Comparison of ENCODE assay signal across 8 mouse cellular contexts in genomic region chr2:94241301-94242050, GRCm38 (mm10).
DNase-seq lines count a peak whose midpoint lies in the region; ATAC-seq and TF ChIP-seq lines count a peak whose summit lies in the region.

No protein-coding gene starts in this region.

- peak overlapping the region; percentile 32 for H3K4me3 ChIP-seq in kidney, embryonic 15.5 days (replicated peaks)
- H3K4me3 ChIP-seq in kidney, adult 2 months (ENCODE audit: insufficient read depth, low read depth, low read length), result no peak overlapping the region
- peak overlapping the region; percentile 44 for H3K4me3 ChIP-seq in forebrain, embryonic 14.5 days (ENCODE audit: low read depth, low read length)
- H3K4me3 ChIP-seq in neural tube, embryonic 13.5 days, result peak overlapping the region; percentile 45

- no peaks in the 10 kb centered on the region for H3K9me3 ChIP-seq in kidney, embryonic 15.5 days (replicated peaks)
- H3K9me3 ChIP-seq in forebrain, embryonic 14.5 days (replicated peaks; ENCODE audit: control insufficient read depth, low read length), result no peaks in the 10 kb centered on the region
- no peaks in the 10 kb centered on the region for H3K9me3 ChIP-seq in neural tube, embryonic 13.5 days

- TF ChIP-seq CTCF in kidney, adult 2 months (conservative IDR thresholded peaks at IDR 0.05; ENCODE audit: insufficient read depth, insufficient read length, low read depth, low read length), result no peak

- H3K36me3 ChIP-seq in kidney, embryonic 15.5 days, result no peaks in the 10 kb centered on the region
- no peaks in the 10 kb centered on the region for H3K36me3 ChIP-seq in kidney, adult 2 months (ENCODE audit: control insufficient read depth, insufficient read depth, low read length)
- no peaks in the 10 kb centered on the region for H3K36me3 ChIP-seq in forebrain, embryonic 14.5 days (ENCODE audit: control insufficient read depth, insufficient read depth, low read length)
- H3K36me3 ChIP-seq in neural tube, embryonic 13.5 days, result no peaks in the 10 kb centered on the region

- H3K4me2 ChIP-seq in kidney, embryonic 15.5 days, result peak overlapping the region; percentile 60
- H3K4me2 ChIP-seq in forebrain, embryonic 14.5 days (ENCODE audit: low read length), result peak overlapping the region; percentile 87
- peak overlapping the region; percentile 79 for H3K4me2 ChIP-seq in neural tube, embryonic 13.5 days

- no peak overlapping the region for H3K27ac ChIP-seq in kidney, embryonic 15.5 days
- no peak overlapping the region for H3K27ac ChIP-seq in kidney, adult 2 months (ENCODE audit: insufficient read depth, low read depth, low read length)
- H3K27ac ChIP-seq in forebrain, embryonic 14.5 days (ENCODE audit: low read depth, low read length), result no peak overlapping the region
- H3K27ac ChIP-seq in neural tube, embryonic 13.5 days (replicated peaks), result no peak overlapping the region

- peaks cover 99% of the 10 kb centered on the region for H3K27me3 ChIP-seq in kidney, embryonic 15.5 days
- H3K27me3 ChIP-seq in kidney, adult 2 months (replicated peaks; ENCODE audit: control insufficient read depth, insufficient read depth, low read length), result peaks cover 7% of the 10 kb centered on the region
- H3K27me3 ChIP-seq in forebrain, embryonic 14.5 days (replicated peaks; ENCODE audit: control insufficient read depth, insufficient read depth, low read length), result peaks cover 71% of the 10 kb centered on the region
- H3K27me3 ChIP-seq in neural tube, embryonic 13.5 days, result peaks cover 96% of the 10 kb centered on the region

- intact Hi-C loops in gastrocnemius, postnatal 14 days (cut with DNase I; ENCODE audit: low total_unique reads), result no loop called here

- peaks cover 26% of the 10 kb centered on the region for H3K4me1 ChIP-seq in kidney, embryonic 15.5 days
- no peaks in the 10 kb centered on the region for H3K4me1 ChIP-seq in kidney, adult 2 months (ENCODE audit: control insufficient read depth, insufficient read depth, low read length)
- peaks cover 27% of the 10 kb centered on the region for H3K4me1 ChIP-seq in forebrain, embryonic 14.5 days (ENCODE audit: control insufficient read depth, insufficient read depth, low read length)
- peaks cover 56% of the 10 kb centered on the region for H3K4me1 ChIP-seq in neural tube, embryonic 13.5 days (replicated peaks)

- under 1% methylated on average over 55 of the region's 55 CpGs for WGBS in kidney, embryonic 15.5 days
- 1% methylated on average over 55 of the region's 55 CpGs for WGBS in kidney, adult 2 months
- WGBS in forebrain, embryonic 14.5 days, result under 1% methylated on average over 55 of the region's 55 CpGs
- WGBS in neural tube, embryonic 13.5 days, result under 1% methylated on average over 55 of the region's 55 CpGs

- no peak for DNase-seq in kidney, adult 2 months
- peak; percentile 93 for DNase-seq in brain, adult 2 months (ENCODE audit: low read depth, low spot score)
- peak; percentile 85 for DNase-seq in forebrain, embryonic 14.5 days (ENCODE audit: low spot score)
- peak; percentile 79 to 83 for DNase-seq in layer of hippocampus, postnatal 36 days
- no peak for DNase-seq in gastrocnemius, postnatal 14 days
- DNase-seq in kidney, postnatal 25 days, result no peak

- no peak overlapping the region for H3K9ac ChIP-seq in kidney, embryonic 15.5 days
- peak overlapping the region; percentile 48 for H3K9ac ChIP-seq in forebrain, embryonic 14.5 days (ENCODE audit: low read length)
- H3K9ac ChIP-seq in neural tube, embryonic 13.5 days, result peak overlapping the region; percentile 62

- no peak; the same call in 1 of the 2 replicates for ATAC-seq in kidney, embryonic 15.5 days (replicated peaks; ENCODE audit: low FRiP score)
- peak; percentile 58 for ATAC-seq in forebrain, embryonic 14.5 days
- no peak for ATAC-seq in neural tube, embryonic 13.5 days (ENCODE audit: low read depth)

- TF ChIP-seq POLR2A in kidney, adult 2 months (IDR thresholded peaks at IDR 0.05; ENCODE audit: low read depth, low read length), result no peak

Comparison
In these comparisons a context has a peak if more than half of its experiments do, and no peak if none do; other contexts are left out.
1. DNase-seq: peak in brain, adult 2 months (single experiment), forebrain, embryonic 14.5 days (single experiment) and layer of hippocampus, postnatal 36 days (2 of 2); none in kidney, adult 2 months (single experiment), gastrocnemius, postnatal 14 days (single experiment) and kidney, postnatal 25 days (0 of 2).
2. Peak in every context shown above with its lines, with median percentiles within 50 percentile points of each other: H3K4me2 ChIP-seq.